ENCODE assay signal across 8 mouse cellular contexts in the genomic region with DNA sequence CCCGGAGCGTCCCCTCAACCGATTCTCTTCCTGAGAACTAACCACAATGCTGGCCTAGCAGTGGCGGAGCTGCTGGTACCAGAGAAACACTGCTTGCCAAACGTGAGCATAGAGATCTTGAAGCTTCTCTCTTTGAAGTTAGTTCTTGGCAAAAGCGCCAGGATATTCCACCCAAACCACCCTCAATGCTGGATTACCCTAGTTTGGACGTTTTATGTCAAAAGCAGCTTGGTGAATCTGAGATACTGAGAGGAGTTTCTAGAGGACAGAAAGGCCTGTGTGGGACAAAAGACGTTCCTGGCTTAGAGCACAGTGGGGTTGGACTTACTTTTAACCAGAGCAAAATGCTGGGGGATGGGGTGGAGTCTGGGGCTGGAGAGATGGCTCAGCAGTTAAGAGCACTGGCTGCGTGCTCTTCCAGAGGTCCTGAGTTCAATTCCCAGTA. TPM values are rescaled to one million over a fixed set of nuclear protein-coding genes. Genes with fewer than 3 reads are reported as not detected.
A peak's percentile ranks its signal among the peaks of the same experiment; 100 is the strongest.
DNase-seq lines count a peak whose midpoint lies in the region; ATAC-seq and TF ChIP-seq lines count a peak whose summit lies in the region.

No protein-coding gene starts in this region.

- H3K27me3 ChIP-seq in kidney, postnatal 0 days (ENCODE audit: insufficient read depth, low read length) = no peaks in the 10 kb centered on the region
- no peaks in the 10 kb centered on the region for H3K27me3 ChIP-seq in forebrain, embryonic 14.5 days (replicated peaks; ENCODE audit: control insufficient read depth, insufficient read depth, low read length)
- no peaks in the 10 kb centered on the region for H3K27me3 ChIP-seq in liver, adult 2 months (ENCODE audit: control insufficient read depth, insufficient read depth, low read length)

- no peaks in the 10 kb centered on the region for H3K9me3 ChIP-seq in kidney, postnatal 0 days (replicated peaks; ENCODE audit: low read length)
- H3K9me3 ChIP-seq in forebrain, embryonic 14.5 days (replicated peaks; ENCODE audit: control insufficient read depth, low read length) = no peaks in the 10 kb centered on the region

- H3K9ac ChIP-seq in kidney, postnatal 0 days (ENCODE audit: low read depth, low read length) = peak overlapping the region; percentile 78
- H3K9ac ChIP-seq in forebrain, embryonic 14.5 days (ENCODE audit: low read length) = peak overlapping the region; percentile 81
- H3K9ac ChIP-seq in liver, adult 2 months (ENCODE audit: low read depth, low read length) = peak overlapping the region; percentile 19; the same call in 1 of the 2 replicates

- no peaks in the 10 kb centered on the region for H3K79me2 ChIP-seq in liver, adult 2 months (ENCODE audit: control insufficient read depth, insufficient read depth, low read length)

- TF ChIP-seq CTCF in kidney, postnatal 0 days (IDR thresholded peaks at IDR 0.05; ENCODE audit: low read depth) = 0 out of 2 replicates have a peak, but pooled peaks have one; percentile 20
- no peak for TF ChIP-seq CTCF in liver, adult 2 months (IDR thresholded peaks at IDR 0.05; ENCODE audit: low read depth, low read length)
- TF ChIP-seq CTCF in olfactory bulb, adult 2 months (IDR thresholded peaks at IDR 0.05; ENCODE audit: insufficient read depth, low read depth, low read length) = no peak

- H3K4me2 ChIP-seq in kidney, postnatal 0 days (ENCODE audit: low read length) = peak overlapping the region; percentile 88
- H3K4me2 ChIP-seq in forebrain, embryonic 14.5 days (ENCODE audit: low read length) = peak overlapping the region; percentile 83

- H3K27ac ChIP-seq in kidney, postnatal 0 days = peak overlapping the region; percentile 87
- peak overlapping the region; percentile 76 for H3K27ac ChIP-seq in forebrain, embryonic 14.5 days (ENCODE audit: low read depth, low read length)
- H3K27ac ChIP-seq in liver, adult 2 months (replicated peaks; ENCODE audit: insufficient read depth, low read depth, low read length) = no peak overlapping the region
- H3K27ac ChIP-seq in olfactory bulb, adult 2 months (ENCODE audit: insufficient read depth, low read depth, low read length) = peak overlapping the region; percentile 78

- no peaks in the 10 kb centered on the region for H3K36me3 ChIP-seq in kidney, postnatal 0 days (ENCODE audit: insufficient read depth, low read length)
- H3K36me3 ChIP-seq in forebrain, embryonic 14.5 days (ENCODE audit: control insufficient read depth, insufficient read depth, low read length) = no peaks in the 10 kb centered on the region
- H3K36me3 ChIP-seq in liver, adult 2 months (ENCODE audit: control insufficient read depth, insufficient read depth, low read length) = no peaks in the 10 kb centered on the region

- ATAC-seq in kidney, postnatal 0 days (replicated peaks; ENCODE audit: low FRiP score, low read depth) = no peak
- ATAC-seq in forebrain, embryonic 14.5 days = peak; percentile 19

- H3K4me3 ChIP-seq in kidney, postnatal 0 days (replicated peaks; ENCODE audit: low read depth, low read length) = peak overlapping the region; percentile 74
- H3K4me3 ChIP-seq in forebrain, embryonic 14.5 days (ENCODE audit: low read depth, low read length) = peak overlapping the region; percentile 76
- H3K4me3 ChIP-seq in liver, adult 2 months (ENCODE audit: insufficient read depth, low read depth, low read length) = peak overlapping the region; percentile 71
- peak overlapping the region; percentile 86 for H3K4me3 ChIP-seq in olfactory bulb, adult 2 months (ENCODE audit: insufficient read depth, low read depth, low read length)

- no peak for DNase-seq in kidney, postnatal 0 days (ENCODE audit: low spot score)
- no peak for DNase-seq in kidney, adult 11 months
- DNase-seq in NIH3T3 (ENCODE audit: low read depth) = peak; percentile 66
- DNase-seq in forebrain, embryonic 14.5 days (ENCODE audit: low spot score) = peak; percentile 67
- no peak for DNase-seq in liver, adult 2 months (ENCODE audit: extremely low read depth, low read depth, low spot score)
- DNase-seq in thymus, postnatal 25 days = no peak
- DNase-seq in thymus, postnatal 0 days (ENCODE audit: low spot score) = no peak

- 6% methylated on average over 9 of the region's 9 CpGs for WGBS in kidney, postnatal 0 days
- 4% methylated on average over 9 of the region's 9 CpGs for WGBS in forebrain, embryonic 14.5 days
- WGBS in liver, adult 2 months = 14% methylated on average over 9 of the region's 9 CpGs
- WGBS in olfactory bulb, adult 2 months = 3% methylated on average over 9 of the region's 9 CpGs

- H3K4me1 ChIP-seq in kidney, postnatal 0 days (replicated peaks; ENCODE audit: insufficient read depth, low read length) = no peaks in the 10 kb centered on the region
- 0 out of 2 replicates have a peak, but pooled peaks cover 10% of the 10 kb centered on the region for H3K4me1 ChIP-seq in forebrain, embryonic 14.5 days (ENCODE audit: control insufficient read depth, insufficient read depth, low read length)
- 0 out of 2 replicates have a peak, but pooled peaks cover 2% of the 10 kb centered on the region for H3K4me1 ChIP-seq in liver, adult 2 months (ENCODE audit: control insufficient read depth, insufficient read depth, low read length)
- H3K4me1 ChIP-seq in olfactory bulb, adult 2 months (ENCODE audit: control insufficient read depth, insufficient read depth, low read length) = no peaks in the 10 kb centered on the region

- TF ChIP-seq POLR2A in liver, adult 2 months (IDR thresholded peaks at IDR 0.05; ENCODE audit: extremely low read depth, insufficient read depth, low read length) = no peak
- no peak for TF ChIP-seq POLR2A in olfactory bulb, adult 2 months (IDR thresholded peaks at IDR 0.05; ENCODE audit: insufficient read depth, low read depth, low read length)

RNA-seq across cellular contexts. Expression of a gene that starts 0.6 kb away (rescaled TPM):
- polyA plus RNA-seq in kidney, postnatal 0 days (2015; fragmentation: Nextera tagmentation; extraction: Ambion mirVana) = 2.0 and 2.2 TPM in 2 replicates
- 1.3 and 1.5 TPM in 2 replicates for polyA plus RNA-seq in forebrain, embryonic 14.5 days (2014; fragmentation: Nextera tagmentation; extraction: Ambion mirVana)
- total RNA-seq in liver, adult 2 months (2014; rRNA removed) = 0.34 and 0.37 TPM in 2 replicates
- polyA plus RNA-seq in liver, adult 2 months (2012; rRNA removed) = 0.06 and 0.12 TPM in 2 replicates
- polyA plus RNA-seq in olfactory bulb, adult 2 months (2012; ENCODE audit: insufficient read depth, insufficient read length, low replicate concordance, missing spikeins) = not detected in 2 replicates
- 1.8 and 2.2 TPM in 2 replicates for polyA plus RNA-seq in thymus, postnatal 0 days (2015; fragmentation: Nextera tagmentation; extraction: Ambion mirVana)

RNA-seq across cellular contexts. Expression of a gene that starts 39.0 kb away (rescaled TPM):
- polyA plus RNA-seq in kidney, postnatal 0 days (2015; fragmentation: Nextera tagmentation; extraction: Ambion mirVana) = 8.2 and 8.5 TPM in 2 replicates
- 15.8 and 19.4 TPM in 2 replicates for polyA plus RNA-seq in forebrain, embryonic 14.5 days (2014; fragmentation: Nextera tagmentation; extraction: Ambion mirVana)
- 1.7 and 1.9 TPM in 2 replicates for total RNA-seq in liver, adult 2 months (2014; rRNA removed)
- 0.39 and 0.91 TPM in 2 replicates for polyA plus RNA-seq in liver, adult 2 months (2012; rRNA removed)
- polyA plus RNA-seq in olfactory bulb, adult 2 months (2012; ENCODE audit: insufficient read depth, insufficient read length, low replicate concordance, missing spikeins) = 217 TPM in 1 of 2 replicates, not detected in the other
- 46.4 and 52.7 TPM in 2 replicates for polyA plus RNA-seq in thymus, postnatal 0 days (2015; fragmentation: Nextera tagmentation; extraction: Ambion mirVana)

RNA-seq across cellular contexts. Expression of a gene that starts 57.0 kb away (rescaled TPM):
- 4.9 and 5.8 TPM in 2 replicates for polyA plus RNA-seq in kidney, postnatal 0 days (2015; fragmentation: Nextera tagmentation; extraction: Ambion mirVana)
- polyA plus RNA-seq in forebrain, embryonic 14.5 days (2014; fragmentation: Nextera tagmentation; extraction: Ambion mirVana) = 0.99 and 1.3 TPM in 2 replicates
- total RNA-seq in liver, adult 2 months (2014; rRNA removed) = 3.7 and 4.2 TPM in 2 replicates
- polyA plus RNA-seq in liver, adult 2 months (2012; rRNA removed) = 4.1 and 4.5 TPM in 2 replicates
- polyA plus RNA-seq in olfactory bulb, adult 2 months (2012; ENCODE audit: insufficient read depth, insufficient read length, low replicate concordance, missing spikeins) = not detected in 2 replicates
- 6.0 and 6.3 TPM in 2 replicates for polyA plus RNA-seq in thymus, postnatal 0 days (2015; fragmentation: Nextera tagmentation; extraction: Ambion mirVana)

Comparison
In these comparisons a context has a peak if more than half of its experiments do, and no peak if none do; other contexts are left out.
1. DNase-seq: peak in NIH3T3 (single experiment) and forebrain, embryonic 14.5 days (single experiment); none in kidney, postnatal 0 days (single experiment), kidney, adult 11 months (single experiment), liver, adult 2 months (single experiment), thymus, postnatal 25 days (single experiment) and thymus, postnatal 0 days (single experiment).
2. H3K9ac ChIP-seq: peak in every context shown above with its lines; median percentile 81 in forebrain, embryonic 14.5 days; 78 in kidney, postnatal 0 days; 19 in liver, adult 2 months.
3. Peak in every context shown above with its lines, with median percentiles within 50 percentile points of each other: H3K4me3 ChIP-seq.